In genomic region chr8:66496998-66497577, GRCm38 (mm10) we compare ENCODE assay signal across 9 mouse cellular contexts. TPM values are rescaled to one million over a fixed set of nuclear protein-coding genes. Genes with fewer than 3 reads are reported as not detected.
DNase-seq lines count a peak whose midpoint lies in the region; ATAC-seq lines count a peak whose summit lies in the region.
"Had no signal": no experiment of that assay in that cellular context is flagged by ENCODE, and none has a peak within 500 bp of the region (broad histone marks: within the 10 kb centered on the region; RNA-seq: fewer than 3 reads in every experiment).

No protein-coding gene starts in this region.

- peak; percentile 48; the same call in 1 of the 2 replicates for ATAC-seq in forebrain, embryonic 12.5 days (ENCODE audit: low FRiP score)

- no peaks in the 10 kb centered on the region for H3K27me3 ChIP-seq in forebrain, embryonic 12.5 days

- WGBS in forebrain, embryonic 12.5 days, result 32% methylated on average over 4 of the region's 4 CpGs

- peak; percentile 47 for DNase-seq in adrenal gland, postnatal 14 days
- DNase-seq in adrenal gland, postnatal 25 days, result no peak
- DNase-seq in thymus, postnatal 0 days (ENCODE audit: low spot score), result peak; percentile 59
- no peak for DNase-seq in thymus, postnatal 36 days
- DNase-seq in kidney, postnatal 10 days, result peak; percentile 42
- peak; percentile 43 for DNase-seq in lung, postnatal 25 days (ENCODE audit: low spot score)
- DNase-seq in right cerebral cortex, postnatal 4 days, result peak; percentile 19

- H3K36me3 ChIP-seq in forebrain, embryonic 12.5 days (replicated peaks), result no peaks in the 10 kb centered on the region

- no peak overlapping the region for H3K9ac ChIP-seq in forebrain, embryonic 12.5 days

- no peak overlapping the region for H3K27ac ChIP-seq in forebrain, embryonic 12.5 days

- no peaks in the 10 kb centered on the region for H3K4me1 ChIP-seq in forebrain, embryonic 12.5 days

- no peaks in the 10 kb centered on the region for H3K9me3 ChIP-seq in forebrain, embryonic 12.5 days

- H3K4me2 ChIP-seq in forebrain, embryonic 12.5 days, result no peak overlapping the region

- H3K4me3 ChIP-seq in forebrain, embryonic 12.5 days (replicated peaks), result no peak overlapping the region

RNA-seq across cellular contexts. Expression of gene Tma16, which starts 10.8 kb away (rescaled TPM):
- total RNA-seq in adrenal gland, postnatal 14 days (2021), result 8.2 and 9.3 TPM in 2 replicates
- total RNA-seq in adrenal gland, postnatal 25 days (2021), result 7.9 and 9.5 TPM in 2 replicates
- 10.4 and 11.5 TPM in 2 replicates for polyA plus RNA-seq in thymus, postnatal 0 days (2015; fragmentation: Nextera tagmentation; extraction: Ambion mirVana)
- polyA plus RNA-seq in forebrain, embryonic 12.5 days (2016; fragmentation: Nextera tagmentation; extraction: Ambion mirVana), result 14.3 and 15.5 TPM in 2 replicates

RNA-seq across cellular contexts. Expression of gene Tktl2, which starts 14.5 kb away (rescaled TPM):
- total RNA-seq in adrenal gland, postnatal 14 days (2021), result not detected in 2 replicates
- total RNA-seq in adrenal gland, postnatal 25 days (2021), result not detected in 2 replicates
- polyA plus RNA-seq in thymus, postnatal 0 days (2015; fragmentation: Nextera tagmentation; extraction: Ambion mirVana), result not detected in 2 replicates
- not detected in 2 replicates for polyA plus RNA-seq in forebrain, embryonic 12.5 days (2016; fragmentation: Nextera tagmentation; extraction: Ambion mirVana)
- polyA plus RNA-seq: gonadal fat pad, adult 2 months had no signal

Comparison
In these comparisons a context has a peak if more than half of its experiments do, and no peak if none do; other contexts are left out.
1. DNase-seq: peak in adrenal gland, postnatal 14 days (single experiment), thymus, postnatal 0 days (single experiment), kidney, postnatal 10 days (single experiment), lung, postnatal 25 days (single experiment) and right cerebral cortex, postnatal 4 days (single experiment); none in adrenal gland, postnatal 25 days (single experiment) and thymus, postnatal 36 days (0 of 2).